Mouse (Mus musculus): ENCODE data around the gene Cd38. TPM values are rescaled to one million over a fixed set of nuclear protein-coding genes. Genes with fewer than 3 reads are reported as not detected.

Gene Cd38
- total and polyA plus RNA-seq, 2 experiments from 2014 or later = 12.9 to 17.2 TPM

- H3K4me2 ChIP-seq (ENCODE audit: low read depth, low read length) = no peak overlapping the region
- peaks cover 6% of the 10 kb centered on the region; the same call in 1 of the 2 replicates for H3K4me1 ChIP-seq (ENCODE audit: control insufficient read depth, insufficient read depth)
- no peak overlapping the region for H3K9ac ChIP-seq (replicated peaks; ENCODE audit: low read depth, low read length)
- no peaks in the 10 kb centered on the region for H3K9me3 ChIP-seq (replicated peaks; ENCODE audit: control insufficient read depth, low read length)
- H3K4me3 ChIP-seq (ENCODE audit: low read depth, low read length) = no peak overlapping the region
- TF ChIP-seq CTCF (IDR thresholded peaks at IDR 0.05; ENCODE audit: low read depth) (no peak), EP300 (IDR thresholded peaks at IDR 0.05; ENCODE audit: low read depth) (no peak)
- ATAC-seq (ENCODE audit: insufficient read depth, low read depth) (peak; percentile 45; the same call in 1 of the 2 replicates), DNase-seq (ENCODE audit: low spot score) (no peak)
- no peaks in the 10 kb centered on the region for H3K27me3 ChIP-seq (ENCODE audit: control insufficient read depth, insufficient read depth, low read length)
- H3K27ac ChIP-seq (ENCODE audit: low read depth) = no peak overlapping the region
- whole genome bisulfite sequencing = 37% methylated on average over 2 of the region's 2 CpGs
- no peaks in the 10 kb centered on the region for H3K36me3 ChIP-seq (replicated peaks; ENCODE audit: control insufficient read depth, insufficient read depth, low read length)
Measured at GRCm38 (mm10) chr5:43865316-43865715, 3.0 kb upstream of the Cd38 start.

DNA sequence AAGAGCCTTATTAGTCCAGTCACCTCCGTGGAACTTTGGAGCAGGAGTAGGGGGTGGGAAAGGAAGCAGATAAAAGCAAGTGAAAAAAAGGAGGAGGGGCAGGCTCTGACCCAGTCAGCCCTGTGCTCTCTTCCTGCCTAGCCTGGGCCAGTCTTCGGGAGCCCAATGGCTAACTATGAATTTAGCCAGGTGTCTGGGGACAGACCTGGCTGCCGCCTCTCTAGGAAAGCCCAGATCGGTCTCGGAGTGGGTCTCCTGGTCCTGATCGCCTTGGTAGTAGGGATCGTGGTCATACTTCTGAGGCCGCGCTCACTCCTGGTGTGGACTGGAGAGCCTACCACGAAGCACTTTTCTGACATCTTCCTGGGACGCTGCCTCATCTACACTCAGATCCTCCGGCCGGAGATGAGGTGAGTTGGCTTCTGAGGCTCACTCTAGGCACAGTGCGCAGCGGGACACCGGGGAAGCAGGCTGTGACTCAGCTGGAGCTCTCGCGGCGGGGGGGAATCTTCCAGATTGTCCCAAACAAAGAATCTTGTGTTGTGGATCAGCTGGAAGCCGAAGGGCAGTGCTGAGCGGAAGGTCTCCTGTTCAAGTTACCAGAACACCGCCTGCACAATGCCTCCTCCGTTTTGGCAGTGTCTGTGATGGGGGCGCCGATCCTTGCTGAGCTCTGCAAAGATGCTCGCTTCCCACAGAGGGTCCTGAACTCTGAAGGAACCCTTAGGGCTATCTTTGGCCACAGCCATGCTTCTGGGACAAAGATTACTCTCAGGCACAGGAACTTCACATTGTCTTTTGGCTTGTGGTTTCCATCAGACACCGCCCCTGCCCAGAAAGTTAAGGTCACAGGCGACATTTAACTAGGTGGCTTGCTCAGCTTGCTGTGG lies 603 bp downstream of the Cd38 start:
- H3K9ac ChIP-seq (replicated peaks; ENCODE audit: low read depth, low read length) = peak overlapping the region; percentile 57
- H3K4me1 ChIP-seq (ENCODE audit: control insufficient read depth, insufficient read depth) = peaks cover 6% of the 10 kb centered on the region; the same call in 1 of the 2 replicates
- peak overlapping the region; percentile 48 for H3K4me3 ChIP-seq (ENCODE audit: low read depth, low read length)
- H3K27me3 ChIP-seq (ENCODE audit: control insufficient read depth, insufficient read depth, low read length) = no peaks in the 10 kb centered on the region
- H3K36me3 ChIP-seq (replicated peaks; ENCODE audit: control insufficient read depth, insufficient read depth, low read length) = no peaks in the 10 kb centered on the region
- peak; percentile 43 for DNase-seq (ENCODE audit: low spot score)
- peak overlapping the region; percentile 73 for H3K27ac ChIP-seq (ENCODE audit: low read depth)
- H3K9me3 ChIP-seq (replicated peaks; ENCODE audit: control insufficient read depth, low read length) = no peaks in the 10 kb centered on the region
- peak overlapping the region; percentile 67 for H3K4me2 ChIP-seq (ENCODE audit: low read depth, low read length)
- ATAC-seq (ENCODE audit: insufficient read depth, low read depth) = peak; percentile 67
- WGBS = 2% methylated on average over 28 of the region's 28 CpGs
- TF ChIP-seq EP300 (IDR thresholded peaks at IDR 0.05; ENCODE audit: low read depth) (peak; percentile 42; the same call in 1 of the 2 replicates), CTCF (IDR thresholded peaks at IDR 0.05; ENCODE audit: low read depth) (no peak)

DNA sequence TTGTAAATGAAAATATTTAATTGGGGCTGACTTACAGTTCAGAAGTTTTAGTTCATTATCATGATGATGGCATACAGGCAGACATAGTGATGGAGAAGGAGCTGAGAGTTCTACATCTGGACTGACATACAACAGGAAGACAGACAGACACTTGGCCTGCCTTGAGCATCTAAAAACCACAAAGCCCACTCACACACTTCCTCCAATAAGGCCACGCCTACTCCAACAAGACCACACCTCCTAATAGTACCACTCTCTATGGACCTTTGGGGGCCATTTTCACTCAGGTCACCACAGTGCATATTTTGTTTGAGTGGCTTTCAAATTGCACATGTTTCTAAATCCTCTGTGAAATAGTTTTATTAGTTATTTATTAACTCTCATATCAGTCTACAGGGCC lies 3.5 kb downstream of the Cd38 start:
- no peaks in the 10 kb centered on the region for H3K36me3 ChIP-seq (replicated peaks; ENCODE audit: control insufficient read depth, insufficient read depth, low read length)
- H3K4me1 ChIP-seq (ENCODE audit: control insufficient read depth, insufficient read depth) = peaks cover 6% of the 10 kb centered on the region; the same call in 1 of the 2 replicates
- no peak overlapping the region for H3K4me2 ChIP-seq (ENCODE audit: low read depth, low read length)
- TF ChIP-seq EP300 (IDR thresholded peaks at IDR 0.05; ENCODE audit: low read depth) (no peak), CTCF (IDR thresholded peaks at IDR 0.05; ENCODE audit: low read depth) (no peak)
- H3K4me3 ChIP-seq (ENCODE audit: low read depth, low read length) = no peak overlapping the region
- no peak overlapping the region for H3K27ac ChIP-seq (ENCODE audit: low read depth)
- DNase-seq (ENCODE audit: low spot score) (no peak), ATAC-seq (ENCODE audit: insufficient read depth, low read depth) (no peak)
- WGBS = 50% methylated on average over 1 of the region's 1 CpGs
- H3K9ac ChIP-seq (replicated peaks; ENCODE audit: low read depth, low read length) = no peak overlapping the region
- H3K27me3 ChIP-seq (ENCODE audit: control insufficient read depth, insufficient read depth, low read length) = no peaks in the 10 kb centered on the region
- no peaks in the 10 kb centered on the region for H3K9me3 ChIP-seq (replicated peaks; ENCODE audit: control insufficient read depth, low read length)

- no peak for ATAC-seq (ENCODE audit: insufficient read depth, low read depth)
Measured at GRCm38 (mm10) chr5:43872652-43873051, 4.3 kb downstream of the Cd38 start.

DNA sequence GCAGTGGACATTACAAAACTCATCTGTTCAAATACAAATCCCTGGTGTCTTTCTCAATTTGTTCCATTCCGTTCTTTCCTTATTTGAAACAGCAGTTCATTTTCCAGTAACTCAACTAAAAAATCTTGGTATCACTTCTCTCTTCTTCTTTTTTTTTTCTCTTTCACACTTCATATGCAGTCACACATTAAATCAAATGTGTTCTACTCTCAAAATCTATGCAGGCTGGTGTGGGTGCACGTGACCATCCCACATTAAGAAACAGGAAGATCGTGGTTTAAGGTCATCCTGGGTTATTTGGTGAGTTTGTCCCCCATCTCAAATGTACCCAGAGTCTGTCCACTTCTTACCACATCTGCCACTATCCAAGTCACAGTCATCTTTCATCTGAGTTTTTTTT lies 13.7 kb downstream of the Cd38 start:
- H3K27me3 ChIP-seq (ENCODE audit: control insufficient read depth, insufficient read depth, low read length) = no peaks in the 10 kb centered on the region
- 80% methylated on average over 3 of the region's 3 CpGs for WGBS
- TF ChIP-seq CTCF (IDR thresholded peaks at IDR 0.05; ENCODE audit: low read depth) (no peak), EP300 (IDR thresholded peaks at IDR 0.05; ENCODE audit: low read depth) (no peak)
- no peaks in the 10 kb centered on the region for H3K36me3 ChIP-seq (replicated peaks; ENCODE audit: control insufficient read depth, insufficient read depth, low read length)
- no peaks in the 10 kb centered on the region for H3K4me1 ChIP-seq (ENCODE audit: control insufficient read depth, insufficient read depth)
- no peak overlapping the region for H3K4me2 ChIP-seq (ENCODE audit: low read depth, low read length)
- H3K4me3 ChIP-seq (ENCODE audit: low read depth, low read length) = no peak overlapping the region
- DNase-seq (ENCODE audit: low spot score) = no peak
- no peak for ATAC-seq (ENCODE audit: insufficient read depth, low read depth)
- H3K9ac ChIP-seq (replicated peaks; ENCODE audit: low read depth, low read length) = no peak overlapping the region
- H3K9me3 ChIP-seq (replicated peaks; ENCODE audit: control insufficient read depth, low read length) = no peaks in the 10 kb centered on the region
- H3K27ac ChIP-seq (ENCODE audit: low read depth) = no peak overlapping the region

More at GRCm38 (mm10) chr5:43872652-43873051, 4.3 kb downstream of the Cd38 start:
- no peak overlapping the region for H3K27ac ChIP-seq (ENCODE audit: low read depth)
- no peak overlapping the region for H3K4me3 ChIP-seq (ENCODE audit: low read depth, low read length)
- H3K4me1 ChIP-seq (ENCODE audit: control insufficient read depth, insufficient read depth) = peaks cover 6% of the 10 kb centered on the region; the same call in 1 of the 2 replicates
- H3K4me2 ChIP-seq (ENCODE audit: low read depth, low read length) = no peak overlapping the region
- H3K36me3 ChIP-seq (replicated peaks; ENCODE audit: control insufficient read depth, insufficient read depth, low read length) = no peaks in the 10 kb centered on the region
- no peaks in the 10 kb centered on the region for H3K27me3 ChIP-seq (ENCODE audit: control insufficient read depth, insufficient read depth, low read length)
- no peak for DNase-seq (ENCODE audit: low spot score)
- TF ChIP-seq CTCF (IDR thresholded peaks at IDR 0.05; ENCODE audit: low read depth) (no peak), EP300 (IDR thresholded peaks at IDR 0.05; ENCODE audit: low read depth) (no peak)
- H3K9me3 ChIP-seq (replicated peaks; ENCODE audit: control insufficient read depth, low read length) = no peaks in the 10 kb centered on the region
- no peak overlapping the region for H3K9ac ChIP-seq (replicated peaks; ENCODE audit: low read depth, low read length)
- WGBS = 53% methylated on average over 1 of the region's 1 CpGs

Measured in heart, postnatal 0 days (tissue).